8 mouse cellular contexts compared by ENCODE assay signal in the genomic region with DNA sequence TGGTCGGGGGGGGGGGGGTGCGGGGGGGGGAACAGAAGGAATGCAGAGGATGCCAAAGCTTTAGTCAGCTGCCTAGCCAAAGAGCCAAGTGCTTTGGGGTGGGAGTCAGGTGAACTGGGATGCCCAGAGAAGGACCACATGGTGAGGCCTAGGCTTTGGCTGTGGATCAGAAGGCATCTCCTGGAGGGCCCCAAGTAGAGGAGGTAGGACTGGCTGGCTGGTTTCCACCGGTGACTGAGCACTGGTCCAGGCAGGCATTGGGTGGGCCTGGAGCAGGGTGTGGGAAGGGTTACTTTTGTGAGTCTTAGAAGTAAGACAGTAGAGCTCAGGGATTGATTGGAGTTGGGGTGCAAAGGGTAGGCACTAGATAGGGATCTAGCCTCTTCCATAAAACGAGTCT. TPM values are rescaled to one million over a fixed set of nuclear protein-coding genes. Genes with fewer than 3 reads are reported as not detected.
DNase-seq lines count a peak whose midpoint lies in the region; ATAC-seq lines count a peak whose summit lies in the region.
"Had no signal": no experiment of that assay in that cellular context is flagged by ENCODE, and none has a peak within 500 bp of the region (broad histone marks: within the 10 kb centered on the region; RNA-seq: fewer than 3 reads in every experiment).

No protein-coding gene starts in this region.

- no peaks in the 10 kb centered on the region for H3K27me3 ChIP-seq in hindbrain, embryonic 12.5 days

- peak overlapping the region; percentile 78 for H3K4me2 ChIP-seq in hindbrain, embryonic 12.5 days (replicated peaks)

- no peak for ATAC-seq in hindbrain, embryonic 12.5 days (ENCODE audit: low FRiP score)

- peaks cover 43% of the 10 kb centered on the region for H3K4me1 ChIP-seq in hindbrain, embryonic 12.5 days

- peaks cover 29% of the 10 kb centered on the region for H3K36me3 ChIP-seq in hindbrain, embryonic 12.5 days

- H3K9me3 ChIP-seq in hindbrain, embryonic 12.5 days (replicated peaks), result no peaks in the 10 kb centered on the region

- DNase-seq in kidney, adult 11 months, result peak; percentile 12
- no peak for DNase-seq in kidney, adult 8-10 months
- DNase-seq in urinary bladder, postnatal 14 days (ENCODE audit: low spot score), result peak; percentile 8
- DNase-seq in urinary bladder, postnatal 10 days (ENCODE audit: low spot score), result no peak
- DNase-seq in embryo, embryonic 11 days, result no peak
- DNase-seq in embryo, embryonic 10.5 days (ENCODE audit: low spot score), result no peak

- 0 out of 2 replicates have a peak overlapping the region, but pooled peaks have one; percentile 70 for H3K4me3 ChIP-seq in hindbrain, embryonic 12.5 days

- no peak overlapping the region for H3K27ac ChIP-seq in hindbrain, embryonic 12.5 days
- H3K27ac ChIP-seq: left cerebral cortex, adult 2 months had no signal

- H3K9ac ChIP-seq in hindbrain, embryonic 12.5 days, result no peak overlapping the region

- 87% methylated on average over 2 of the region's 4 CpGs for WGBS in hindbrain, embryonic 12.5 days

RNA-seq across cellular contexts. Expression of a gene that starts 2.1 kb away (rescaled TPM):
- 106 and 113 TPM in 2 replicates for polyA plus RNA-seq in hindbrain, embryonic 12.5 days (2016; fragmentation: Nextera tagmentation; extraction: Ambion mirVana)

RNA-seq across cellular contexts. Expression of a gene that starts 25.5 kb away (rescaled TPM):
- polyA plus RNA-seq in hindbrain, embryonic 12.5 days (2016; fragmentation: Nextera tagmentation; extraction: Ambion mirVana), result 75.5 and 76.7 TPM in 2 replicates

RNA-seq across cellular contexts. Expression of a gene that starts 26.6 kb away (rescaled TPM):
- 18.2 and 20.2 TPM in 2 replicates for polyA plus RNA-seq in hindbrain, embryonic 12.5 days (2016; fragmentation: Nextera tagmentation; extraction: Ambion mirVana)

Comparison
In these comparisons a context has a peak if more than half of its experiments do, and no peak if none do; other contexts are left out.
1. DNase-seq: peak in kidney, adult 11 months (single experiment) and urinary bladder, postnatal 14 days (single experiment); none in kidney, adult 8-10 months (0 of 2), urinary bladder, postnatal 10 days (single experiment), embryo, embryonic 11 days (single experiment) and embryo, embryonic 10.5 days (single experiment).